Mouse (Mus musculus) kidney, postnatal 0 days (tissue): Measurements from ENCODE around the gene Plin3. TPM values are rescaled to one million over a fixed set of nuclear protein-coding genes. Genes with fewer than 3 reads are reported as not detected.

ENCODE experiments used
- ATAC-seq: fragments of 200-750 bp; cut with Nextera tagmentation; replicated peaks from 2 replicates; pipeline ENCODE4 v1.8.0; 2017; ENCODE audit warnings: low read depth, moderate number of reproducible peaks, moderate TSS enrichment, moderate library complexity; ENCODE audit not compliant: low FRiP score
- DNase-seq: peaks from one replicate; pipeline ENCODE4 v3.0.0-alpha.2; 2016; ENCODE audit warnings: low spot score
- H3K27ac ChIP-seq: fragments of 300-500 bp; sonication (generic); 2 replicates; pipeline ENCODE4 v1.5.1; 2014; ENCODE audit warnings: mild to moderate bottlenecking
- H3K27me3 ChIP-seq: fragments of 300-500 bp; sonication (generic); 2 replicates; pipeline ENCODE4 v1.6.1; 2014; ENCODE audit warnings: low read length, mixed read lengths; ENCODE audit not compliant: insufficient read depth
- H3K36me3 ChIP-seq: fragments of 300-500 bp; sonication (generic); 2 replicates; pipeline ENCODE4 v1.6.1; 2014; ENCODE audit warnings: low read length, mixed read lengths; ENCODE audit not compliant: insufficient read depth
- H3K4me1 ChIP-seq: fragments of 300-500 bp; sonication (generic); replicated peaks from 2 replicates; pipeline ENCODE4 v1.6.1; 2014; ENCODE audit warnings: antibody characterized with exemption, low read length, mixed read lengths; ENCODE audit not compliant: insufficient read depth
- H3K4me2 ChIP-seq: fragments of 300-500 bp; sonication (generic); 2 replicates; pipeline ENCODE4 v1.6.1; 2014; ENCODE audit warnings: mild to moderate bottlenecking, low read length, moderate library complexity, mixed read lengths
- H3K4me3 ChIP-seq: fragments of 300-500 bp; sonication (generic); replicated peaks from 2 replicates; pipeline ENCODE4 v1.5.1; 2014; ENCODE audit warnings: low read depth, low read length
- H3K9ac ChIP-seq: fragments of 300-500 bp; sonication (generic); 2 replicates; pipeline ENCODE4 v1.6.1; 2014; ENCODE audit warnings: low read depth, low read length
- H3K9me3 ChIP-seq: fragments of 300-500 bp; sonication (generic); replicated peaks from 2 replicates; pipeline ENCODE4 v1.6.1; 2016; ENCODE audit warnings: low read length, inconsistent platforms, mixed read lengths
- CTCF ChIP-seq: IDR thresholded peaks from 2 replicates; pipeline ENCODE4 v1.5.1; 2016; ENCODE audit warnings: antibody characterized with exemption, low read depth, mild to moderate bottlenecking, moderate library complexity
- WGBS: fragments of 180-500 bp; shearing (Covaris S2); extraction: QIAGEN DNeasy Blood & Tissue Kit; methylation state at CpG from one replicate; pipeline ENCODE4 v1.1.7; 2014; 5-methylcytosine and 5-hydroxymethylcytosine counted together
- polyA plus RNA-seq: library from polyadenylated mRNA; unstranded; fragments of >200 nt; fragmentation: Nextera tagmentation; extraction: Ambion mirVana; gene quantifications from 2 replicates; pipeline ENCODE4 v1.2.1, GENCODE M21; 2015

The Plin3 gene
- polyA plus RNA-seq, 1 experiment from 2014 or later: 69.6 TPM

GRCm38 (mm10) chr17:56287830-56288229, 4.8 kb downstream of the Plin3 start:
- peak overlapping the region; percentile 47; the same call in 1 of the 2 replicates for H3K9ac ChIP-seq
- H3K4me2 ChIP-seq: peak overlapping the region; percentile 30
- TF ChIP-seq CTCF: no peak
- H3K4me3 ChIP-seq: no peak overlapping the region
- peaks cover 28% of the 10 kb centered on the region for H3K4me1 ChIP-seq
- H3K9me3 ChIP-seq: no peaks in the 10 kb centered on the region
- WGBS: 36% methylated on average over 3 of the region's 3 CpGs
- DNase-seq (peak; percentile 65), ATAC-seq (peak; percentile 33)
- no peaks in the 10 kb centered on the region for H3K27me3 ChIP-seq
- peak overlapping the region; percentile 97 for H3K27ac ChIP-seq
- H3K36me3 ChIP-seq: peaks cover 33% of the 10 kb centered on the region

GRCm38 (mm10) chr17:56285995-56286394, 6.7 kb downstream of the Plin3 start:
- ATAC-seq (no peak), DNase-seq (no peak)
- WGBS: 93% methylated on average over 11 of the region's 11 CpGs
- Histone ChIP-seq H3K27ac (no peak overlapping the region), H3K4me2 (no peak overlapping the region), H3K27me3 (no peaks in the 10 kb centered on the region), H3K36me3 (peaks cover 40% of the 10 kb centered on the region), H3K9me3 (no peaks in the 10 kb centered on the region), H3K9ac (no peak overlapping the region), H3K4me3 (no peak overlapping the region), H3K4me1 (peaks cover 23% of the 10 kb centered on the region)
- no peak for TF ChIP-seq CTCF

- H3K4me1 ChIP-seq: peaks cover 8% of the 10 kb centered on the region
- no peak overlapping the region for H3K4me3 ChIP-seq
- H3K9ac ChIP-seq: no peak overlapping the region
- WGBS: 90% methylated on average over 8 of the region's 8 CpGs
- no peak overlapping the region for H3K27ac ChIP-seq
- H3K9me3 ChIP-seq: no peaks in the 10 kb centered on the region
- no peak for TF ChIP-seq CTCF
- no peaks in the 10 kb centered on the region for H3K27me3 ChIP-seq
- DNase-seq (no peak), ATAC-seq (no peak)
- no peak overlapping the region for H3K4me2 ChIP-seq
- H3K36me3 ChIP-seq: peaks cover 55% of the 10 kb centered on the region
Measured at GRCm38 (mm10) chr17:56283316-56283715, 9.4 kb downstream of the Plin3 start.

DNA sequence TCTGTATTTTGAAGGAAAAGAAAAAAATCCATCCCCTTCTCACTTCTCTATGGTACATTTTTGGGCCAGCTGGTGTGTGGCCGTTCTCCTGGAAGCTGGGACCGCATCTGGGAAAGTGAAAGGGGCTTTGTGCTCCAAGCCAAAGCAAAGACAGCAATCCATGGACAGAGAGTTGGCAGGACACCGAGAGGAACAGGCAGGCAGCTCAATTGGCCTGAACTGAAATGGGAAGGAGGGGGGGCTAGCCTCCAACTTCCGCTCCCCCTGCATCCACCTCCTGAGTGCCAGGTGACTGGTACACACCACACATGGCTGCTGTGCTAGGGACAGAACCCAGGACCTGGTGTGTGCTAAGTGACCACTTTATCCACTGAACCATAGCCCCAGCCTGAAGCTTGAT, 9.9 kb downstream of the Plin3 start:
- no peak for DNase-seq
- Histone ChIP-seq H3K4me2 (no peak overlapping the region), H3K36me3 (peaks cover 57% of the 10 kb centered on the region), H3K27me3 (no peaks in the 10 kb centered on the region), H3K4me3 (no peak overlapping the region), H3K9ac (no peak overlapping the region), H3K27ac (no peak overlapping the region), H3K9me3 (no peaks in the 10 kb centered on the region), H3K4me1 (peaks cover 4% of the 10 kb centered on the region)
- ATAC-seq: no peak
- WGBS: 87% methylated on average over 4 of the region's 4 CpGs
- TF ChIP-seq CTCF: no peak

DNA sequence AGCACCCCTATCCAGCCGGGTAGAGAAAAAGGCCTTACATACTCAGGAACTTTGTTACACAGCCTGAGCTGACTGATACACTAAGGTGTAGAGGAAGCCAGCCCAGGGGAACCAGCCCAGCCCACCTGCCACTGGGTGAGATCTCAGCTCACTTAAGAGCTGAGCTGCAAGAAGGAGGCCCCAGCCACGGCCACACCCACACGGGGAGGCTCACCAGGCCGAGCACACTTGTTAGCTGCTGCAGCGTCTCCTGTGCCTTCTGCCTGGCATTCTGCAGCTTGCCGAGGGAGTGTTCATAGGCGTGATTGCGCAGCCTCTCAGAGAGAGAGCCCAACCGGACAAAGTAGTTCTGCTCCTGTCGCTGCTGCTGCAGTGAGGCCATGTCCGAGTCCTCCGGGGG, 11.5 kb downstream of the Plin3 start:
- Histone ChIP-seq H3K4me1 (no peaks in the 10 kb centered on the region; the same call in 1 of the 2 replicates), H3K27ac (no peak overlapping the region), H3K36me3 (peaks cover 54% of the 10 kb centered on the region), H3K4me3 (no peak overlapping the region), H3K9me3 (no peaks in the 10 kb centered on the region), H3K27me3 (no peaks in the 10 kb centered on the region), H3K4me2 (no peak overlapping the region), H3K9ac (no peak overlapping the region)
- ATAC-seq (no peak), DNase-seq (no peak)
- no peak for TF ChIP-seq CTCF
- 88% methylated on average over 12 of the region's 12 CpGs for WGBS

GRCm38 (mm10) chr17:56279481-56280155, 13.1 kb downstream of the Plin3 start:
- DNase-seq (no peak), ATAC-seq (no peak)
- no peak for TF ChIP-seq CTCF
- peaks cover 39% of the 10 kb centered on the region; the same call in 1 of the 2 replicates for H3K36me3 ChIP-seq
- no peak overlapping the region for H3K4me3 ChIP-seq
- 91% methylated on average over 12 of the region's 12 CpGs for WGBS
- H3K27me3 ChIP-seq: no peaks in the 10 kb centered on the region
- H3K9ac ChIP-seq: no peak overlapping the region
- H3K27ac ChIP-seq: peak overlapping the region; percentile 50; the same call in 1 of the 2 replicates
- H3K4me1 ChIP-seq: no peaks in the 10 kb centered on the region; the same call in 1 of the 2 replicates
- H3K4me2 ChIP-seq: no peak overlapping the region
- no peaks in the 10 kb centered on the region for H3K9me3 ChIP-seq

DNA sequence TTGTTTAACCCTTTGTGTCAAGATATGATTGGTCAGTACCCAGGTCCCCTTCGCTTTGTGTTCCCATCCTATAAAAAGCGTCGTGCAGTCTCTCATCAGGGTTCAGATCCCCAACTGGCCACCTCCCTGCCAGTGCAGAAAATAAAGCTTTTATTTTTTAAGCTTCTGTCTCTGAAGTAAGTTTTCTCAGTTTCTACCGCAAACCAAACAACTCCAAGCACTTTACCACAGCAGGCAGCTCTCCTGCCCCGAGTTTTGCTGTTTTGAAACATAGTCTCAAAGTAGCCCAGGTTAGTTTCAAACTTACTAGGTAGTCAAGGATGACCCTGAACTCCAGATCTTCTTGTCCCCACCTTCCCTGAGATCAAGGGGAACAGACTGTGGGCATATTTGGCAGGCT, 14.3 kb downstream of the Plin3 start:
- Histone ChIP-seq H3K9ac (no peak overlapping the region), H3K9me3 (no peaks in the 10 kb centered on the region), H3K27me3 (no peaks in the 10 kb centered on the region), H3K4me2 (no peak overlapping the region), H3K27ac (no peak overlapping the region), H3K4me1 (peaks cover 3% of the 10 kb centered on the region; the same call in 1 of the 2 replicates), H3K4me3 (no peak overlapping the region), H3K36me3 (peaks cover 29% of the 10 kb centered on the region)
- TF ChIP-seq CTCF: no peak
- 93% methylated on average over 5 of the region's 5 CpGs for WGBS
- no peak for ATAC-seq
- DNase-seq: no peak
